Mouse (Mus musculus) heart, postnatal 0 days (tissue): ENCODE results near the gene Samd13. TPM values are rescaled to one million over a fixed set of nuclear protein-coding genes. Genes with fewer than 3 reads are reported as not detected.

Experiments
- ATAC-seq: fragments of 200-750 bp; cut with Nextera tagmentation; 2 replicates; pipeline ENCODE4 v1.8.0; 2017; ENCODE audit warnings: low read depth, moderate number of reproducible peaks, moderate library complexity; ENCODE audit not compliant: insufficient read depth
- DNase-seq: peaks from one replicate; pipeline ENCODE4 v3.0.0-alpha.2; 2016; ENCODE audit warnings: low spot score
- H3K27ac ChIP-seq: fragments of 300-500 bp; sonication (generic); 2 replicates; pipeline ENCODE4 v1.5.1; 2014; ENCODE audit warnings: low read depth, mild to moderate bottlenecking
- H3K27me3 ChIP-seq: fragments of 300-500 bp; sonication (generic); 2 replicates; pipeline ENCODE4 v1.6.1; 2014; ENCODE audit warnings: low read length, mixed read lengths; ENCODE audit not compliant: control insufficient read depth, insufficient read depth
- H3K36me3 ChIP-seq: fragments of 300-500 bp; sonication (generic); replicated peaks from 2 replicates; pipeline ENCODE4 v1.6.1; 2014; ENCODE audit warnings: low read length, mixed read lengths; ENCODE audit not compliant: control insufficient read depth, insufficient read depth
- H3K4me1 ChIP-seq: fragments of 300-500 bp; sonication (generic); 2 replicates; pipeline ENCODE4 v1.6.1; 2014; ENCODE audit warnings: antibody characterized with exemption; ENCODE audit not compliant: control insufficient read depth, insufficient read depth
- H3K4me2 ChIP-seq: fragments of 300-500 bp; sonication (generic); 2 replicates; pipeline ENCODE4 v1.6.1; 2014; ENCODE audit warnings: low read depth, mild to moderate bottlenecking, low read length, moderate library complexity
- H3K4me3 ChIP-seq: fragments of 300-500 bp; sonication (generic); 2 replicates; pipeline ENCODE4 v1.5.1; 2014; ENCODE audit warnings: low read depth, low read length
- H3K9ac ChIP-seq: fragments of 300-500 bp; sonication (generic); replicated peaks from 2 replicates; pipeline ENCODE4 v1.6.1; 2014; ENCODE audit warnings: low read depth, low read length, mixed read lengths
- H3K9me3 ChIP-seq: fragments of 300-500 bp; sonication (generic); replicated peaks from 2 replicates; pipeline ENCODE4 v1.6.1; 2016; ENCODE audit warnings: low read length; ENCODE audit not compliant: control insufficient read depth
- CTCF ChIP-seq: IDR thresholded peaks from 2 replicates; pipeline ENCODE4 v1.5.1; 2016; ENCODE audit warnings: antibody characterized with exemption, control low read depth, low read depth
- EP300 ChIP-seq: IDR thresholded peaks from 2 replicates; pipeline ENCODE4 v1.6.1; 2016; ENCODE audit warnings: antibody characterized with exemption, low read depth
- WGBS: fragments of 180-500 bp; shearing (Covaris S2); extraction: QIAGEN DNeasy Blood & Tissue Kit; methylation state at CpG from one replicate; pipeline ENCODE4 v1.1.7; 2014; 5-methylcytosine and 5-hydroxymethylcytosine counted together
- polyA plus RNA-seq: library from polyadenylated mRNA; unstranded; fragments of >200 nt; fragmentation: Nextera tagmentation; extraction: Ambion mirVana; gene quantifications from 2 replicates; pipeline ENCODE4 v1.2.1, GENCODE M21; 2015
- total RNA-seq: library from RNA; depleted of rRNA; stranded (reverse); fragments of >200 nt; gene quantifications from 2 replicates; pipeline ENCODE4 v1.2.3, GENCODE M21; 2014; ENCODE audit warnings: low replicate concordance

Samd13 gene
- total and polyA plus RNA-seq, 2 experiments from 2014 or later = 0.42 to 1.8 TPM

- ATAC-seq = no peak
Measured at GRCm38 (mm10) chr3:146641818-146642427, 43.5 kb downstream of the Samd13 start.

DNA sequence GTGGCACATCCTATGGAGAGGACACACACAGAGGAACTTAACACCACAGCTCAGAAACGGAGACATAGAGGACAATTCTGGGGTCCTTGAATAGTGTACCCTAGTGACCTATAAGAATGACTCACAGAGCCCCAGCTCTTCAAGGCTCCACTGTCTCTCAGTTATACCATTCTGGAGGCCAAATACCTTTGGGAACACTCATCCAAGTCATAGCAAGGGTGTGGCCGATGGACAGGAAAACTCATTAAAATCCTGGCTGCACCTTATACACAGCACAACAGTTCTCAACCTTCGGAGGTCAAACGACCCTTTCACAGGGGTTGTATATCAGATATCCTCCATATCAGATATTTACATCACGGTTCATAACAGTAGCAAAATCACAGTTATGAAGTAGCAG is 52.9 kb downstream of the Samd13 start:
- ATAC-seq = no peak
- DNase-seq = no peak
- Histone ChIP-seq H3K4me3 (no peak overlapping the region), H3K4me2 (no peak overlapping the region), H3K9me3 (no peaks in the 10 kb centered on the region), H3K36me3 (no peaks in the 10 kb centered on the region), H3K9ac (no peak overlapping the region), H3K4me1 (no peaks in the 10 kb centered on the region), H3K27me3 (no peaks in the 10 kb centered on the region), H3K27ac (no peak overlapping the region)
- WGBS = 79% methylated on average over 5 of the region's 5 CpGs
- TF ChIP-seq CTCF = no peak
- no peak for TF ChIP-seq EP300

More at GRCm38 (mm10) chr3:146641818-146642427, 43.5 kb downstream of the Samd13 start:
- TF ChIP-seq CTCF (no peak), EP300 (no peak)
- H3K4me3 ChIP-seq = no peak overlapping the region
- H3K4me2 ChIP-seq = no peak overlapping the region
- H3K9me3 ChIP-seq = no peaks in the 10 kb centered on the region
- no peaks in the 10 kb centered on the region for H3K36me3 ChIP-seq
- WGBS = 47% methylated on average over 4 of the region's 4 CpGs
- H3K27me3 ChIP-seq = no peaks in the 10 kb centered on the region
- no peak overlapping the region for H3K27ac ChIP-seq
- peaks cover 8% of the 10 kb centered on the region for H3K4me1 ChIP-seq
- DNase-seq = no peak
- H3K9ac ChIP-seq = no peak overlapping the region

DNA sequence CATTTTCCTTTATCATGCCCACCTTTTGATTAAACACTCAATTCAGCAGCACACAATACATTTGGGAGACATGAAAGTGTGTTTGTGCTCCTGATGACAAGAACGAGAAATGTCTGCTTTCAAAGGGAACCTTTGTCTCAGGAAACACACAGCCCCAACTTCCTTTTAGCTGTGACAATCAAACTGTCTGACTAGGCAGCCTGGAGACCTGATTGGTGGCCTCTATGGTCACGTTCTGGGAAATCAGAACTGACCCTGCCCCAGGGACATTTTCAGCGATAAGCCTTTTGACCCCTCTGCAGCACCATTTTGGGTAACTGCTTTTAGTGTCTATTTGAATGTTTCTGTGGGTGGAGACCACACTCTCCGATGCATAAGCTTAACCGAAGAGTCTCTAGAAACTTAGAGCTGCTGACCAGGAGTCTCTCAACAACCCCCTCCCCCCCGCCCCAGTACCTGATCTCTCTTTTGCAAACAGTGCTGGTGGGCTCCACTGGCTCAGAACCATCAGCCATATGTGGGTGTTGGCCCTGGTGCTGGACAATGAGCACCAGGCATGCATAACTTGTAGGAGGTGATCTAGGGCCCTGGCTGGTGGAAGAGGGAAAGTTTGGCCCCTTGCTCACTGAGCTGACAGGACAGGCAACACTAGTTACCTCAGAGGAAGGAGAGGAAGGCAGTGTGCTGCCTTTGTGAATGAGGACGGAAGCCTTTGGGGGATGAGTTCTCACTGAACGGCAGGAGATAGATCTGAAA is 57.0 kb downstream of the Samd13 start:
- Histone ChIP-seq H3K4me1 (no peaks in the 10 kb centered on the region), H3K4me2 (no peak overlapping the region), H3K27me3 (no peaks in the 10 kb centered on the region), H3K27ac (no peak overlapping the region), H3K4me3 (no peak overlapping the region), H3K36me3 (no peaks in the 10 kb centered on the region), H3K9me3 (no peaks in the 10 kb centered on the region), H3K9ac (no peak overlapping the region)
- no peak for TF ChIP-seq CTCF
- TF ChIP-seq EP300 = no peak
- no peak for DNase-seq
- ATAC-seq = no peak
- WGBS = 61% methylated on average over 8 of the region's 8 CpGs

- H3K36me3 ChIP-seq = no peaks in the 10 kb centered on the region
- no peaks in the 10 kb centered on the region for H3K27me3 ChIP-seq
- no peak overlapping the region for H3K4me3 ChIP-seq
- DNase-seq (no peak), ATAC-seq (no peak)
- no peaks in the 10 kb centered on the region for H3K9me3 ChIP-seq
- no peak overlapping the region for H3K4me2 ChIP-seq
- H3K27ac ChIP-seq = no peak overlapping the region
- TF ChIP-seq CTCF (no peak), EP300 (no peak)
- 61% methylated on average over 4 of the region's 4 CpGs for WGBS
- no peaks in the 10 kb centered on the region for H3K4me1 ChIP-seq
- H3K9ac ChIP-seq = no peak overlapping the region
Measured at GRCm38 (mm10) chr3:146625766-146626165, 59.6 kb downstream of the Samd13 start.

GRCm38 (mm10) chr3:146621966-146622365 is 63.4 kb downstream of the Samd13 start:
- Histone ChIP-seq H3K27ac (no peak overlapping the region), H3K4me3 (no peak overlapping the region), H3K9me3 (no peaks in the 10 kb centered on the region), H3K36me3 (no peaks in the 10 kb centered on the region), H3K4me1 (0 out of 2 replicates have a peak, but pooled peaks cover 6% of the 10 kb centered on the region), H3K4me2 (no peak overlapping the region), H3K9ac (no peak overlapping the region), H3K27me3 (no peaks in the 10 kb centered on the region)
- DNase-seq (no peak), ATAC-seq (no peak)
- no peak for TF ChIP-seq CTCF
- no peak for TF ChIP-seq EP300
- 90% methylated on average over 11 of the region's 11 CpGs for WGBS
